Mouse (Mus musculus) hindbrain, embryonic 16.5 days (tissue): ENCODE measurements around the gene Casq2. TPM values are rescaled to one million over a fixed set of nuclear protein-coding genes. Genes with fewer than 3 reads are reported as not detected.

Experiments
- ATAC-seq: fragments of 200-750 bp; cut with Nextera tagmentation; 2 replicates; pipeline ENCODE4 v1.8.0; 2017; ENCODE audit warnings: moderate TSS enrichment, moderate library complexity
- H3K27ac ChIP-seq: fragments of 300-500 bp; sonication (generic); 2 replicates; pipeline ENCODE4 v1.5.1; 2014; ENCODE audit warnings: low read depth, mild to moderate bottlenecking, control low read depth, low read length, moderate library complexity
- H3K27me3 ChIP-seq: fragments of 300-500 bp; sonication (generic); replicated peaks from 2 replicates; pipeline ENCODE4 v1.6.1; 2014; ENCODE audit warnings: low read length; ENCODE audit not compliant: control insufficient read depth, insufficient read depth
- H3K36me3 ChIP-seq: fragments of 300-500 bp; sonication (generic); 2 replicates; pipeline ENCODE4 v1.6.1; 2014; ENCODE audit warnings: mild to moderate bottlenecking, low read length, moderate library complexity, mixed read lengths; ENCODE audit not compliant: control insufficient read depth, insufficient read depth
- H3K4me1 ChIP-seq: fragments of 300-500 bp; sonication (generic); 2 replicates; pipeline ENCODE4 v1.6.1; 2014; ENCODE audit warnings: low read depth, low read length; ENCODE audit not compliant: control insufficient read depth, insufficient read depth
- H3K4me2 ChIP-seq: fragments of 300-500 bp; sonication (generic); 2 replicates; pipeline ENCODE4 v1.6.1; 2014; ENCODE audit warnings: mild to moderate bottlenecking, low read length, control low read depth, moderate library complexity
- H3K4me3 ChIP-seq: fragments of 300-500 bp; sonication (generic); 2 replicates; pipeline ENCODE4 v1.5.1; 2014; ENCODE audit warnings: mild to moderate bottlenecking, low read length, control low read depth, moderate library complexity
- H3K9ac ChIP-seq: fragments of 300-500 bp; sonication (generic); 2 replicates; pipeline ENCODE4 v1.6.1; 2014; ENCODE audit warnings: low read depth, mild to moderate bottlenecking, control low read depth, low read length, moderate library complexity
- H3K9me3 ChIP-seq: fragments of 300-500 bp; sonication (generic); 2 replicates; pipeline ENCODE4 v1.6.1; 2014; ENCODE audit warnings: mild to moderate bottlenecking, low read length, moderate library complexity; ENCODE audit not compliant: control insufficient read depth
- WGBS: fragments of 180-500 bp; shearing (Covaris S2); extraction: QIAGEN DNeasy Blood & Tissue Kit; methylation state at CpG from one replicate; pipeline ENCODE4 v1.1.7; 2014; 5-methylcytosine and 5-hydroxymethylcytosine counted together
- polyA plus RNA-seq: library from polyadenylated mRNA; unstranded; fragments of >200 nt; fragmentation: Nextera tagmentation; extraction: Ambion mirVana; gene quantifications from 2 replicates; pipeline ENCODE4 v1.2.1, GENCODE M21; 2015

Gene Casq2
- polyA plus RNA-seq, 1 experiment from 2014 or later: 0.76 TPM

- Histone ChIP-seq H3K4me3 (no peak overlapping the region), H3K27me3 (no peaks in the 10 kb centered on the region), H3K9ac (no peak overlapping the region), H3K4me1 (no peaks in the 10 kb centered on the region), H3K4me2 (no peak overlapping the region), H3K27ac (no peak overlapping the region), H3K9me3 (no peaks in the 10 kb centered on the region), H3K36me3 (no peaks in the 10 kb centered on the region)
- ATAC-seq: no peak
- 70% methylated on average over 6 of the region's 6 CpGs for WGBS
Measured at GRCm38 (mm10) chr3:102146428-102146827, 60.2 kb downstream of the Casq2 start.

DNA sequence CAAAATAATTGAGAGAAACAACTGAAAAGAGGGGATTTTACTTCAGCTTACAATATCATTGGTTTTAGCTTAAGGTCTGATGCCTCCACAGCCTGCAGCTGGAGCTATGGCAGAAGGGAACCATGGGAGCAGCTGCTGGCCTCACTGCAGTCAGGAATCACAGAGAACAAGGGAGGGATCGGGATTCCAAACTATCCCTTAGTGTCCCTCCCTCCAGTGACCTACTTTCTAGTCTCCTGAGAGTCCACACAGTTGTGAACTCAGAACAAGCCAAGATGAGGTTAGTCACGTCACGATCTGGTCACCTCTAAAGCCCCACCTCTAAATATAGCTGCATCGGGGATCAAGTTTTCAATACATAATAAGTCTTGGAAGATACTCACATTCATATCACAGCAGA is 61.0 kb downstream of the Casq2 start:
- 76% methylated on average over 4 of the region's 4 CpGs for WGBS
- Histone ChIP-seq H3K27ac (no peak overlapping the region), H3K36me3 (no peaks in the 10 kb centered on the region), H3K9me3 (no peaks in the 10 kb centered on the region), H3K4me1 (no peaks in the 10 kb centered on the region), H3K4me2 (no peak overlapping the region), H3K4me3 (no peak overlapping the region), H3K27me3 (no peaks in the 10 kb centered on the region), H3K9ac (no peak overlapping the region)
- no peak for ATAC-seq

GRCm38 (mm10) chr3:102149941-102150340 is 63.7 kb downstream of the Casq2 start:
- H3K4me3 ChIP-seq: no peak overlapping the region
- H3K9me3 ChIP-seq: no peaks in the 10 kb centered on the region
- no peak overlapping the region for H3K9ac ChIP-seq
- no peaks in the 10 kb centered on the region for H3K27me3 ChIP-seq
- no peak overlapping the region for H3K27ac ChIP-seq
- H3K36me3 ChIP-seq: no peaks in the 10 kb centered on the region
- H3K4me2 ChIP-seq: no peak overlapping the region
- H3K4me1 ChIP-seq: no peaks in the 10 kb centered on the region
- 64% methylated on average over 7 of the region's 7 CpGs for WGBS
- no peak for ATAC-seq

GRCm38 (mm10) chr3:102151850-102152249 is 65.6 kb downstream of the Casq2 start:
- Histone ChIP-seq H3K4me1 (no peaks in the 10 kb centered on the region), H3K9ac (no peak overlapping the region), H3K4me2 (no peak overlapping the region), H3K9me3 (no peaks in the 10 kb centered on the region), H3K27ac (no peak overlapping the region), H3K36me3 (no peaks in the 10 kb centered on the region), H3K4me3 (no peak overlapping the region), H3K27me3 (no peaks in the 10 kb centered on the region)
- WGBS: 51% methylated on average over 4 of the region's 4 CpGs
- ATAC-seq: no peak

DNA sequence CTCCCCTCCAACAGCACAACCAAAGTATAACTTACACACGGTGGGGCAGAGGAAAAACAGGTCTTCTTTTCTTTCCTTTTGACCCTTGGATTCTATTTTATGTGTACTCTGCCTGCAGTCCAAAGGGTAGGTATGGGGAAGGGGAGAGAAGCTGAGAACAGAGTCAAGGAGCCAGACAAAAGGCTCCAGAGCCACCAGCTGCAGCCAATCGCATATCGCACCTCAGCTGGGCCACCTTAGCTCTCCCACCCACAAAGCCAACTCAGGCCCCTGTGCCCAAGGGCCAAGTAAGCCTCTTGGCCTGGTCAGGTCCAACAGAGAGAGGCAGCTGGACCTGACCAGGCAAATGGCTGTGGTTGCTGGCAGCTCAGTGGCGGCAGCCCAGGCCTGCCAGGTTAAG is 66.3 kb downstream of the Casq2 start:
- WGBS: 34% methylated on average over 4 of the region's 4 CpGs
- H3K27me3 ChIP-seq: no peaks in the 10 kb centered on the region
- no peaks in the 10 kb centered on the region for H3K9me3 ChIP-seq
- no peak for ATAC-seq
- no peak overlapping the region for H3K9ac ChIP-seq
- H3K36me3 ChIP-seq: no peaks in the 10 kb centered on the region
- H3K4me3 ChIP-seq: no peak overlapping the region
- H3K4me2 ChIP-seq: no peak overlapping the region
- H3K4me1 ChIP-seq: no peaks in the 10 kb centered on the region
- no peak overlapping the region for H3K27ac ChIP-seq

DNA sequence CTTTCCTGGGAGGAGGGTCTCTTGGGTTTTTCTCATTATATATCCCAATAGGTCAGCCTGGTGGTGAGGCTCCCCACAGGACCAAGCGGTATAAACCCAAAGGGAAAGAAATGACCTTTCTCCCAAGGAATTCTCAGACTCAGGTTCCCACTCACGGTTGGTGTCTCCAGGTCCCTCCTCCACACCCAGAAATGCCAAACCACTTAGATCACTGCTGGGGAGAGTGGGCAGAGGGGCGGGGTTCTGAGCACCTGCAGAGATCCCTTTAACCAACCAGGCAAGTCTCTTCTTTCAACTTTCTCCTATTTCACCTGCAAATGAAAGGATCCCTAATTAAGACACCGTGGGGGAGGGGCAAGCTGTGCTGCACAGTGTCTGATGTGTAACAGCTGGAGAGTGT is 66.7 kb downstream of the Casq2 start:
- no peaks in the 10 kb centered on the region for H3K9me3 ChIP-seq

GRCm38 (mm10) chr3:102154107-102154506 is 67.9 kb downstream of the Casq2 start:
- H3K4me1 ChIP-seq: no peaks in the 10 kb centered on the region
- H3K4me3 ChIP-seq: no peak overlapping the region
- no peaks in the 10 kb centered on the region for H3K9me3 ChIP-seq
- H3K27me3 ChIP-seq: no peaks in the 10 kb centered on the region
- H3K27ac ChIP-seq: no peak overlapping the region
- WGBS: 81% methylated on average over 7 of the region's 7 CpGs
- H3K9ac ChIP-seq: no peak overlapping the region
- ATAC-seq: no peak
- H3K36me3 ChIP-seq: no peaks in the 10 kb centered on the region
- no peak overlapping the region for H3K4me2 ChIP-seq

More for the DNA sequence above, 66.7 kb downstream of the Casq2 start:
- Histone ChIP-seq H3K4me1 (no peaks in the 10 kb centered on the region), H3K36me3 (no peaks in the 10 kb centered on the region), H3K27me3 (no peaks in the 10 kb centered on the region), H3K4me2 (no peak overlapping the region), H3K27ac (no peak overlapping the region), H3K4me3 (no peak overlapping the region), H3K9ac (no peak overlapping the region)
- ATAC-seq: no peak
- WGBS: 45% methylated on average over 4 of the region's 4 CpGs

- Histone ChIP-seq H3K9me3 (no peaks in the 10 kb centered on the region), H3K9ac (no peak overlapping the region), H3K4me1 (no peaks in the 10 kb centered on the region), H3K36me3 (no peaks in the 10 kb centered on the region), H3K4me3 (no peak overlapping the region), H3K4me2 (no peak overlapping the region), H3K27me3 (no peaks in the 10 kb centered on the region), H3K27ac (no peak overlapping the region)
- no peak for ATAC-seq
- WGBS: 91% methylated on average over 7 of the region's 7 CpGs
Measured at GRCm38 (mm10) chr3:102156737-102157136, 70.5 kb downstream of the Casq2 start.

- Histone ChIP-seq H3K36me3 (no peaks in the 10 kb centered on the region), H3K4me2 (no peak overlapping the region), H3K9ac (no peak overlapping the region), H3K27ac (no peak overlapping the region), H3K27me3 (no peaks in the 10 kb centered on the region), H3K4me3 (no peak overlapping the region), H3K9me3 (no peaks in the 10 kb centered on the region), H3K4me1 (no peaks in the 10 kb centered on the region)
- no peak for ATAC-seq
- WGBS: 92% methylated on average over 6 of the region's 6 CpGs
Measured at GRCm38 (mm10) chr3:102157652-102158051, 71.4 kb downstream of the Casq2 start.
